Mouse (Mus musculus): Measurements from ENCODE around the gene Srp68.
A peak's percentile ranks its signal among the peaks of the same experiment; 100 is the strongest.
"Not testable (repeated sequence)": the region's sequence is repeated elsewhere in the genome, so short reads cannot be mapped to it uniquely, and the experiment has no call there.

The Srp68 gene

DNA sequence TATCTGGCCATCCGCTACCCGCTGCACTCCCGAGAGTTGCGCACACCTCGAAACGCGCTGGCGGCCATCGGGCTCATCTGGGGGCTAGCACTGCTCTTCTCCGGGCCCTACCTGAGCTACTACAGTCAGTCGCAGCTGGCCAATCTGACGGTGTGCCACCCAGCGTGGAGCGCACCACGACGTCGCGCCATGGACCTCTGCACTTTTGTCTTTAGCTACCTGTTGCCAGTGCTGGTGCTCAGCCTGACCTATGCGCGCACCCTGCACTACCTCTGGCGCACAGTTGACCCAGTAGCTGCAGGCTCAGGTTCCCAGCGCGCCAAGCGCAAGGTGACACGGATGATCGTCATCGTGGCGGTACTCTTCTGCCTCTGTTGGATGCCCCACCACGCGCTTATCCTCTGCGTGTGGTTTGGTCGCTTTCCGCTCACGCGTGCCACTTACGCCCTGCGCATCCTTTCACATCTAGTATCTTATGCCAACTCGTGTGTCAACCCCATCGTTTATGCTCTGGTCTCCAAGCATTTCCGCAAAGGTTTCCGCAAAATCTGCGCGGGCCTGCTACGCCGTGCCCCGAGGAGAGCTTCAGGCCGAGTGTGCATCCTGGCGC, 9.0 kb upstream of the Srp68 start:
- no peak for DNase-seq

DNA sequence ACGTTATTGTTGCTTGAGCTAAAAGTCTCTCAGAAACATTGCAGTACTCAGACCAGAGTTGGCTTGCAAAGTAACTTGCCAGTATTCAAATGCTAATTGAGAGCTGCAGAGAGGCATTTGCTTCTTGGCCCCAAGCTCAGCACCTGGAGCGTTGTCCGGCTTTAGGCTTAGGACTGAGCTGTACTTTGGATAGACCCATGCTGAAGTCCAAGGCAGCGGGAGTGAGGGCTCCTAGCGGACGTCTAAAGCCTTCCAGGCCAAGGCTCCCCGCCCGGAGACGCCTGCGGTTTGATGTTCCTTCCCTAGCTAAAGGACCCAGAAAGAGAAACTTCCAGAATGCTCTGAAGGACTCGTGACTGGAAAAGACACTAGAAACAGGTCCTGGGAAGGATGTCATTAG, 8.1 kb upstream of the Srp68 start:
- DNase-seq, result no peak

DNA sequence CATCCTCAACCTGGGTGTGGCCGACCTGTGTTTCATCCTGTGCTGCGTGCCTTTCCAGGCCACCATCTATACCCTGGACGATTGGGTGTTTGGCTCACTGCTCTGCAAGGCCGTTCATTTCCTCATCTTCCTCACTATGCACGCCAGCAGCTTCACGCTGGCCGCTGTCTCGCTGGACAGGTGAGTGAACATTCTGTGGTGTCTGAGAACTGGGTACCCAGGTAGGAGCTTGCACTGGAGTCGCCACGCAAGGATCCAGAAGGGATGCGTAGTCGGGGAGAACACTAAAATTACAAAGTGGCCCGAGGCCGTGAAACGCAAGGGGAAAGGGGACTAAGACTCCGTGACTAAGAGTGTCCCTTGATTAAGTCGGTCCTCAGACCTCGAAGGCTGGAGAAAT, 7.7 kb upstream of the Srp68 start:
- DNase-seq, result no peak

DNA sequence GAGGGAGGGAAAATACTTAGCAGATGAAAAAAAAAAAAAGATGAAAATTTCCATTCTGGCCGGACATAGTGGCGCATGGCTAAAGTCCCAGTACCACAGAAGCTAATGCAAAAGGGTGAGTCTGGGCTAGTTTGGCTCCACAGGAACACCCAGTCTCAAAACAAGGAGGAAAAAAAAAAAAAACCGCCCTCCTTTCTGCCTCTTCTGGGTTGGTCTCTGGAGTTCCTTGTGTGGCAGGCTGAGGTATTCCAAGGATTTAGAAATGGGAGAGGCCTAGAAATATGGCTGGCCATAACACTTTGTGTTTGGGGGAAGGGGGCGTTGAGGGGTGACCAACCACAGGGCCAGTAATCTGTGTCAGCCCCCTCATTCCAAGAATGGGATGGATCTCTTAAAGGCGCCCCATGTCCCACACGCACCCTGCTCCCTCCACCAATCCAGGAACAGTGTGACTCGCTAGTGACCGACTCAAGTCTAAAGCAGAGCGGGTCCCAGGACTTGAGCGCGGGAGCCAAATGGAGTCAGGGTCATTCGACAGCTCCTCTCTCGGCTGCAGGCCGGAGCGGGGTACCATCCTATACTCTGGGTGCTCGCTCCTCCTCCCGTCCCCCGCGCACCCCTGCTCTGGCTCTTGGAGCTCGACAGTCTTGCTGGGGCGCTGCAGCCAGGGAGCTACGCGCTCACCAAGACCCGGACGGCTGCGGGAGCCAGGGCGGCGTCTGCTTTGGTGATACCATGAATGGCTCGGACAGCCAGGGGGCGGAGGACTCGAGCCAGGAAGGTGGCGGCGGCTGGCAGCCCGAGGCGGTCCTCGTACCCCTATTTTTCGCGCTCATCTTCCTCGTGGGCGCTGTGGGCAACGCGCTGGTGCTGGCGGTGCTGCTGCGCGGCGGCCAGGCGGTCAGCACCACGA, 7.0 kb upstream of the Srp68 start, which contains the start of gene Galr2:
Gene Galr2, plus strand, starts transcription at position 189 of the 913 bp plus-strand sequence.
- no peak for DNase-seq

DNA sequence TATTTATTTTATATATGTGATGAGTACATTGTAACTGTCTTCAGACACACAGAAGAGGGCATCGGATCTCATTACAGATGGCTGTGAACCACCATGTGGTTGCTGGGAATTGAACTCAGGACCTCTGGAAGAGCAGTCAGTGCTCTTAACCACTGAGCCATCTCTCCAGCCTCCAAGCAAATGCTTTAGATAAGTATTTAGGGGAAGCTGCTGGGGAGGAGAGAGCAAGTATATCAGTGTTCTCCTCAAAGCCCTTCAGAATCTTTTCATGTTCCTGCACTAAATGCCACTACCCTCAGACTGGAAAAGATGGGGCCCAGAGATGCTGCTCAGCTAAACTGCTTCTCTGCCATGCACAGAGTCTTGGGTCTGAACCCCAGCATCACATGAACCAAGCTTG, 3.2 kb upstream of the Srp68 start:
- DNase-seq, result not testable (repeated sequence)

DNA sequence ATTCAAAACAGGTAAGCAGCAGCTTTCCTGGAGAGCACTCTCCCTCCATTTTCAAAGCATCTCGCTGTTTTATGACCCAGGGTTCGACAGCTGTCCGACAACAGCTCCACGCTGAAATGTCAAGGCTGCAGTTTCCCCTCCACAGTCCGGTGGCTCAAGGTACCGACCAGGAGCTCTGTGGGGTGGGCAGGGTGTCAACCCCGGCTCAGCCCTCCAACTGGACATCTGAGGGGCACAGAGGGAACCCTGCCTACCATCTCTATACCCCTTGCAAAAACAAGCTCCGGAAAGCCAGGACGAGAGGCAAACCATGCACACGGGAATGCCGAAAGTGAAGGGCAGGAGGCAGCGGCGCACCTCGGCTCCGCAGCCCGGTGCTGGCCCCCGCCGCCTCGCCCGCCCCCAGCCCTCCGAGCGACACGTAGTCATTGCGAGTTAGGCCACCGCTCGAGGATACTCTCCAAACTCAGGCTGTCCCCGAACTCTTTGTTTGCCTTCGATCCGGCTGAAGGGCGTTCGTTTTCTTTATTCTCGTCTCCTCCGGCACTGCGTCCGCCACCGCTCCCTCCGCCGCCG, 460 bp downstream of the Srp68 start:
- peak; percentile 30 for DNase-seq

DNA sequence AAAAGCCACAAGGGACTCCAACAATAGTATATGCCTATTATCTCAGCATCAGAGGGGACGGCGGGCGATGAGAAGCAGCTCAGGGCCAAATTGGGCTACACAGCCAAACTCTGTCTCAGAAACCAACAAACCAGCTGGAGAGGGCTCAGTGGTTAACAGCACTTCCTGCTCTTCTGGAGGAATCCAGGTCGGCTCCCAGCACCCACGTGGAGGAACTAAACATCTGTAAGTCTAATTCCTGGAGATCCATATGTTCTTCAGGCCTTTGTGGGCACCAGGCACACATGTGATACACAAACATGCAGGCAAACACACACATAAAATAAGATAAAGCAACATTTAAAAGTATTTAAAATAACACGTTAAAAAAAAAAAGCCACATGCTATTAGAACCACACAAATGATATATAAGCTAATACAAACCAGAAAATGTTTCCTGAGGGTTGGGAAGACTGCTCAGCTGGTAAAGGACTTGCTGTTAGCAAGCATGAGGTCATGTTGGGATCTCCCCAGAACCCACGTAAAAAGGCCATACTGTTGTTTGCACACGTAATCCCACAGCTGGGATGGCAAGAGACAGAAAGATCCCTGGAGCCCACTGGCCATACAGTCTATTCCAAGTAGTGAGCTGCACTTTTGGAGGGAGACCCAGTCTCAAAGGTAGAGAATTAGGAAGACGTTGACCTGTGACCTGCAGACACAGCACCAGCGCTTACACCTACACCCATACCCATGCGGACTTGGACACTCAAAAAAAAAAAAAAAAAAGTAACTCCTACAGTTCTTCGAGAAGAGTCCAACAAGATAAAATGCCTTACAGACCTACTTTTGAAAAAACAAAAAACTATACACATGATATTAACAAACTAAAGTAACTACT, 1.2 kb downstream of the Srp68 start:
- DNase-seq, result no peak

DNA sequence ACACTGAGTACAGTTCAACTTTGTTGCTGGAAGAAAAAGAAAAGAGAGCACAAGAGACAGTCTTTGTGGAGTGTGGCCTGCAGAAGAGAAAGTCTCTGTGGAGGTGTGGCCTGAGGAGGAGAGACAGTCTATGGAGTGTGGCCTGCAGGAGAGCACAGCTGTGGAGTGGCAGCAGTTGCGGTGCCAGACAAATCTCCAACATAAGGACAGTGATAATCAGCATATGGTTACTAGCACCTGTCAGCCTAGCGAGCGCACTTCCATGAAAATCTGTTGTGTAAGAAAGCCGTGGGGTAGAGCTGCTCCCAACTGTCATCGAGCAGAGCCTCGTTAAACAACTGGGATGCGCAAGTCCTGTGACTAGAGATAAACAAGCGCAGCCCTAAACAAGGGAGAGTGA, 4.5 kb downstream of the Srp68 start:
- DNase-seq, result no peak

DNA sequence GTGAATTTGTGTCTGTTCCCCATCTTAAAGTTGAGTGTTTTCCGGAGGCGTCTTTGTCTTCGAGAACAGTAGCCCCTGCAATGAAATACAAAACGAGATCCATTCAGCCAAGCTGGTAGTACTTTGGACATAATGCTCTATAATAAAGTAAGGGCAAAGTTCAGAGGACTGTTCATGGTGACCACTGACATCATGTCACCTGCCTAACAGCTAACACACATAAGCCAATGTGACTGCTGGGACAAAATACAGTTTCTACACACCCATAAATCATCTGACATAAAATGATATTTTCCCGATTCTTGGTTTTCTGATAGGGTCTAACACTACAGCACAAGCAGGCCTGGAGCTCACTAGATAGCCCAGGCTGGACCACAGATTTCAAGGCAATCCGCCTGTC, 5.7 kb downstream of the Srp68 start:
- DNase-seq, result no peak

DNA sequence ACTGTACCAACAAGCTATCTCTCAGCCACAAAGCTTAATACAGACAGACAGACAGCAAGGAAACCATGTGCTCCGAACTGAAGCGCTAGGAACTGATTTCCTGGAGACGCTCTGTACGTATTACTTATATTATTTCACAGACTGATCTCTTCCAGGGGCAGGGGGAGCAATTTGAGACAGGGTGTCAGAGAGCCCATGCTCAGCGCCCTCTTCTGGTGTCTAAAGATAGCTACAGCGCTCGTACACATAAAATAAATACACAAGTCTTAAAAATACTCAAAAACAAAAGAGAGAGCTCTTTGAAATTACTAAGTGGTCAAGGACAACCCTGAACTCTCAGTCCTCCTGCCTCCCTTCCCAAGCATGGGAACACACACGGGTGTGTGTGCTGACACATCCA, 6.4 kb downstream of the Srp68 start:
- no peak for DNase-seq

DNA sequence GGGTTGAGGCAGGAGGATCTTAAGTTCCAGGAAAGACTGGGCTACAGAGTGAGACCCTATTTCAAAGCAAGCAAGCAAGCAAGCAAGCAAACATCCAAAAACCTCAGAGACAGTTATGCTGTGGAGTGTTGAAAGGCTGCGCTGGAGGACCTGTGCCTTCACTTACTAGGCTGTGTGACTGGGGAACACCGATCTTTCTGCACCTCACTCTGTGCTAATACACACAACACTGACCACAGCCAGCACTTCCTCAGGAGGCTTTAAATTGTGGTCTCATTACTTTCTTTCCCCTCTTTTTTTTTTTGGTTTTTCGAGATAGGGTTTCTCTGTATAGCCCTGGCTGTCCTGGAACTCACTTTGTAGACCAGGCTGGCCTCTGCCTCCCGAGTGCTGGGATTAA, 8.2 kb downstream of the Srp68 start:
- DNase-seq, result no peak

DNA sequence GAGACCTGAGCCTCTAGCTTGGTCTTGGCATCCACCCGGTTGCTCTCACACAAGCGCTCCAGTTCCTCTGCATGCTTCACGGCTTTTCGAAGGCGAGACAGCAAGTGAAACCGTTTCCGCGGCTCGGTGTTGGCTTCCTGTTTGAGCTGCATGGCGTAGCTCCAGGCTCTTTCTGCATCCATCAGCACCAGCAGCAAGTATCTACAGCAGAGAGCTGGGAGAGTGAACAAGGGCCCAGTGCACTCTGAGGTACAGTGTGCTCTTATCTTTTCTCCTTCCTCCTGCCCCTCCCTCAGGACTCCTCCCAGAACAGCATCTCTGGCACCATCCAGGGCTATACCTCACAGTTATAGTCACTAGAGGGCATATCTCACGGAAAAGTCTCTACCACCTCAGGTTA, 8.7 kb downstream of the Srp68 start:
- no peak for DNase-seq

DNA sequence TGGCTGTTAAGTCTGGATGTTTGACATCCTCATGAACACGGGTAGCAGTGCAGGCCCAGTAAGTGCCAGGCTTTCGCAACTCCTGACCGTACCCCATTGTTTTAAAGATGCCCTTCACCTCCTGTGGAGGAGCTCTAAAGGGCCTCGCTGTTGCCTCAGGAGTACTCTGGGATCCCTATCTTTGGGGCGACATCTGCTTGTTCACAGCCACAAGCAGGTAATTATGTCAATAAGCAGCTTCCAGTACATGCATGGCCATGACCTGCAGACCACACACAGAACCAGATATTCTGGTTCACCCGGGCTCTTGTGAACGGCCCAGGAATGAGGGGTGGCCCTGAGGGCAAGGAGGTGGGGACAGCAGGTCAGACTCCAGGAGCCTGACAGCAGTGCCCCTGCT, 13.8 kb downstream of the Srp68 start:
- DNase-seq, result no peak

DNA sequence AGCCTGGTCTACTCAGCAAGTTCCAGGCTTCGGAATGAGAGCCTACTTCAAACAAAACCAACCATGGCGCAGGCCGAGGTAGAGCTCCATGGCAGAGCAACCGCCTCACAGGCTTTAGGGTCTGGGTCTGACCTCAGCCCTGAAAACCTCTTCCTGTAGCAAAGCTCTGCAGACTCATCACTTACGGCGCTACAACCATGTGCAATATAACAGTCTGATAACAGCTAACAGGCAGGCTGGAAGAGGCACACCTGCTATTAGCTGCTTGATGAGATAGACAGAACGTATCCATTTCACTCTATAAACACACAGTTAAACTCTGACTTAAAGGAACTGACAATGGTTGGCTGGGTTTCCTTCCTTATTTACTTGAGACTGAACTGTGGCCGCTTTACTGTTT, 14.6 kb downstream of the Srp68 start:
- DNase-seq, result no peak

DNA sequence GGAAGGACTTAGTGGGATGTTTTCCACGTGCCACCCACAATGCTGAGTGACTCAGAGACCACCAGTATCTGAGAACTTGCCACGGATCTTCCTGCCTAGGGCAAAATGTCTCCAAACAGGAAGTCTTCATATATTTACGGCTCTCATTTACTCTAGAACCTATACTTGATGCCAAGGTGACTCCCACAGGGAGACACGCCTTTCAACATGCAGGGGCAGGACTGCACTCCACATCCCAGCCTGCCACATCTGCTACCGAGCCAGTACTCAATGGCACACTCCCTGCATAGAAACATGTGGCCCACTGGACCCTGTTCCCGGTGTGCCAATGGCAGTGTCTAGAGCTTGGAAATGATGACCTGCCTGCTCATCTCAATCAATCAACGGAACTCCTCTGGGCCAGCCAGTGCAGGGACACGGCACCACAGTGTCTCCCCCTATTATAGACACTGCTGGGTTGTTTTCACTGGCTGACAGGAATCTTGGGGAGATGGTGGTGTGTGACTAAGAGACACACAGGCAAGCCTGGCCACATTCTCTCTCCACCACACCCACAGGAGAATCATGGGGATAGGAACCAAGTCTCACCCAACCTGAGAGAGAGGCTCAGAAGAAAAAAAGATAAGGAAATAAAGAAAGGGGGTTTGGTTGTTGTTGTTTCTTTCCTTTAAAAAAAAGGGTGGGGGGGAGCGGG, 17.9 kb downstream of the Srp68 start:
- no peak for DNase-seq

DNA sequence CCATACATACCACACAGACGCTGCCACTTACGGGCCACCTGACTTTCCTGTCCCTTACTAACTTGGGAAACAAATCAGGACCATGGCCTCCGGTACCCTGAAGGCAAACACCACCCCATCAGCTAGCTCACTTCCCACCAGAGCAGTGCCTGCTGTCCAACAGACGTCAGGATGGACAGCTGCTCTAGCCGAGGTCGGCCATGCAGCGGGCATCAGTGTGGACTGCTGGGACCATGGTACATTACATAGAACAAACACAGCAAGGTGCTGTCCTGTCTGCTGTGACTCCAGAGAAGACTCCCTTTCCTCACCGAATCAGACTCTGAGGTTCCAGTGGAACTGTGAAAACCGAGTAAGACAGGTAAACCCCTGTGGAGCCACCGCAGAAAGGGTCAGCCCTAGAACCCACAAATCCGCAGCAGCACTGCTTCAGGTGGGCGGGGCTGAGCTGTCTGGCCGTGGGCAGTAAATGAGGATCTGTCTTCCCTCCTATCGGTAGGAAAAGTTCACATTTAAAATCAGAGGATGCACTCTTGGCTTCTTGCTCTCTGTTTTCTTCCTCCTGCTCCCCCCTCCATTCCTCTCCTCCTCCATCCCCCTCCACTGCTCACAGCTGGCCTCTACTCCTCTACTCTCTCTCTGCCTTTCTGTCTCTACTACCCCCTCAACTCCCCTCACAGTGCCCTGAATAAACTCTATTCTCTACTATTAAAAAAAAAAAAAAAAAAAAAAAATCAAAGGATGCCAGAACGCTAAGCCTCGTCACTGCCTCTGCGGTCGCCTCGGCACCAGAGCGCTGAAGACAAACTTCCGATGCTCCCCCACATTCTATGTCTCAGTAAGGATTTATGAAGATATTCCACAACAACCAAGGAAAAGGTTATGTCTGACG, 18.7 kb downstream of the Srp68 start:
- DNase-seq, result no peak

DNA sequence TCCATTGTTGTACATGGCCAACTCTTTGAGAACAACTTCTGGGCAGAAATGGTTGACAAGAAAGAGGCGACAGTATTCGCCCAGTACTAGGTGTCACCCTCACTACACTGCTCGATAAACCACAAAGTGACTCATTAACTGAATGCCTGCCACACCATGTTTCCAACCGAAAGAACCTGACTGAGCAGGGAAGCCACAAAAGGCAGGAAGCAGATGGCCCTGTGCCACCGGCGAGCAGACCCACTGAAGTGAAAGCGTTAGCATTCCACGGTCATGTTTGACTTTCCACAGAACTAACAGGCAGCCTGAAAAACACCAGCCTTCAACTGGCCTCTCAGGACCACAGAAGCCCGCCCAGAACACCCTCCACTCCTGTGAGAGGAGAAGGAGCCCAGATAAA, 19.4 kb downstream of the Srp68 start:
- no peak for DNase-seq

DNA sequence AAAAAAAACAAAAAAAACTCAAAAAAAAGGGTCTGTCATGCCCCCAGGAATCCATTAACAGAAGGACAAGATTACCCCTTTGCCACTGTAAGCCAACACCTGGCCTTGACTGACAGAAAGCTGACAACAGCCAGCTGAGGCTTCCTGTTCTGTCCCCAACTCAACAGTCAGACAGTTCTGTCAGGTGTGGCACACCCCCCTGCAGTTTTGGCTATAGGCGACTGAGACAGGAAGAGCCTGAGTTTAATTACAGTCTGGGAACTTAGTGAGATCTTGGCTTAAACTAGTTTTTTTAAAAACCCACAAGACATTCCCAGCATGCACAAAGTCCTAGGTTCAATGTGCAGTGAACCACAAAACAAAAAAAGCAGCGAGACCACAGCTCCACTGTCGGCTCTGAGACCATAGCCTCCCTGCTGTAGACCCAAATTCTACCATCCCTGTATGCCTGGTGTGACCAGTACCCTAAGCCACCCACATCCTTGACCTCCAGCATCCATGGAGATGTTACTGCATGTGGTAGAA, 20.9 kb downstream of the Srp68 start:
- DNase-seq, result no peak

DNA sequence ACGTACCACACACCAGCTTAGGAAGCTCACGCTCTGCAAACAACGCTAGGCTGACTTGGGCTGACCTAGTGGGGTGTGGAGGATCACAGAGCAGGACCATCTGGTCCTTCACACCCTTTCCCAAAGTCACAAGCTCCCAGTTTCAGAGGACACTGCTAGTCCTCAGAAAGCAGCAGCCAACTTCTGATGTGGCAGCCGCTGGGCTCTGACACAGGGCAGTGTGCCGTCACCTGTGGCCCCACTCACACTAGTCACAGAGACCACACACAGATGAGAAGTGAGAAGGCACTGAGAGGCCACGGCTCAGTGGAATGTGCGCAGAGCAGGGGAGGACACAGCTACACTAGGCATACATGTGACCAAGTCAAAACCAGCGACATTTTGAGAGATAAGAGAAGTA, 23.1 kb downstream of the Srp68 start:
- no peak for DNase-seq

DNA sequence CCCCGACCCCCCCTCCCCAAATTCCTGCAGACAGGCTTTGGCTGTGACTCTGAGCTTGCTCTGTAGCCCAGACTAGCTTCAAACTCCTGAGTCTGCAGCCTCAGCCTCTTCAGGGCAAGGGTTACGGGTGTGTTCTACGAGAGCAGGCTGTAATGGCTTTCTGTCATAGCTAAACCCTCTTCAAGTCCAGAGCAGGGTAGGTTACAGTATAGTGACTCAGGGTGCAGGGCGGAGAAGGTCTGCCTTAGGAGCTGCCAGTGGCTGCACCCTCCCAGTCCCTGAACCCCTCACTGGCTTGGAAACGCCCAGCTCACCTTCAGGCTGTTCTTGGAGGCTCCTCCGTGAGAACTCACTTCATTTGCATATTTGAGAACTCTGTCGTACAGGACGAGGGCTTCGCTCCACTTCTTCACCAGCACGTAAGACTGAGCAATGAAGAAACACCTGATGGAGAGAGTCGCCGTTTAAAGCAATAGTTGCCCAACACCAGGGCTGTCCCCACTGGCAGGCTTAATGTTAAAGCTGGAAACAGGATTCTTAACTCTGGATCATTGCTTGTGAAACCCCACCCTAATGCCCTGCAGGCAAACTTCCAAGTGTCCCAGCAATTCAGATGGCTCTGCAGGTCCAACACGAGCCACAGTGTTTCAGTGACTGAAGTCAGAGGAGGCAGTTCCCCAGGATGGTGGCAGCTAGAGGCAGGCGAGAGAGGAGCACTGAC, 26.4 kb downstream of the Srp68 start:
- no peak for DNase-seq

DNA sequence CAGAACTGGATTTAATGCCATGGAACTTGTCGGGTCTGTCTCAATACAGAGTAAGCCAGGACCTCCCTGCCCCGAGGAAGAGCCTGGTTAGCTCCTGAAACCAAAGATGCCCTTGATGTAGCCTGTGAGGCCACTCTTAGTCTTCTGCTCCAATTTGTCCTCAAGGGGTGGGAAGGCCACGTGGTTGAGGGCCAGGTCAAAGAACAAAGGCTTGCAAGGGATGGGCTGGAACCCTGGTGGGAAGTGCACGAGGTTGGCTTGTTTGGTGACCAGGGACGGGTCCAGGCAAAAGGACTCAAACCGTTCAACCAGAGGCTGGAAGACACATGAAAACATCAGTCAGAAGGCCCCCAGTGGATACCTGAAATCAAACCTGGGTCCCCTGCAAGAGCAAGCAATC, 28.4 kb downstream of the Srp68 start:
- no peak for DNase-seq

Measured in cerebellum, adult 11-12 months (tissue).